Mouse (Mus musculus) liver, embryonic 14.5 days (tissue): ENCODE measurements around the gene Ctf1. TPM values are rescaled to one million over a fixed set of nuclear protein-coding genes. Genes with fewer than 3 reads are reported as not detected.

ENCODE experiments used
- ATAC-seq: fragments of 200-750 bp; cut with Nextera tagmentation; 2 replicates; pipeline ENCODE4 v1.8.0; 2017; ENCODE audit warnings: moderate number of reproducible peaks, mild to moderate bottlenecking, moderate library complexity; ENCODE audit not compliant: insufficient read depth
- DNase-seq, 3 experiments: peaks; one replicate each; pipeline ENCODE4 v3.0.0-alpha.2; 2012 to 2013; ENCODE audit warnings: low read depth in 3 of 3, low spot score in 3 of 3
- H3K27ac ChIP-seq: fragments of 300-500 bp; sonication (generic); 2 replicates; pipeline ENCODE4 v1.5.1; 2014; ENCODE audit warnings: moderate library complexity, mild to moderate bottlenecking, control low read depth, inconsistent platforms
- H3K27me3 ChIP-seq: fragments of 300-500 bp; sonication (generic); 2 replicates; pipeline ENCODE4 v1.6.1; 2014; ENCODE audit warnings: mild to moderate bottlenecking, low read length, moderate library complexity; ENCODE audit not compliant: control insufficient read depth, insufficient read depth
- H3K36me3 ChIP-seq: fragments of 300-500 bp; sonication (generic); replicated peaks from 2 replicates; pipeline ENCODE4 v1.6.1; 2014; ENCODE audit warnings: low read depth; ENCODE audit not compliant: control insufficient read depth, insufficient read depth
- H3K4me1 ChIP-seq, 2 experiments: fragments of 200-500 bp in 1 of 2; fragments of 300-500 bp in 1 of 2; sonication (generic) in 1 of 2; replicated peaks; 2 replicates each; pipeline ENCODE4 v1.6.1; 2012 to 2014; ENCODE audit warnings: antibody characterized with exemption in 1 of 2, inconsistent platforms in 1 of 2, low read length in 1 of 2; ENCODE audit not compliant: control insufficient read depth in 2 of 2, insufficient read depth in 2 of 2
- H3K4me2 ChIP-seq: fragments of 300-500 bp; sonication (generic); 2 replicates; pipeline ENCODE4 v1.6.1; 2014; ENCODE audit warnings: low read depth, mild to moderate bottlenecking, control low read depth, moderate library complexity
- H3K4me3 ChIP-seq, 2 experiments: fragments of 200-500 bp in 1 of 2; fragments of 300-500 bp in 1 of 2; sonication (generic) in 1 of 2; 2 replicates each; pipeline ENCODE4 v1.5.1; 2012 to 2014; ENCODE audit warnings: low read depth in 2 of 2, low read length in 2 of 2, mild to moderate bottlenecking in 2 of 2, control low read depth in 1 of 2, inconsistent platforms in 1 of 2, moderate library complexity in 1 of 2; ENCODE audit not compliant: insufficient read depth in 1 of 2
- H3K9ac ChIP-seq: fragments of 300-500 bp; sonication (generic); replicated peaks from 2 replicates; pipeline ENCODE4 v1.6.1; 2014; ENCODE audit warnings: mild to moderate bottlenecking, control low read depth, moderate library complexity
- H3K9me3 ChIP-seq: fragments of 300-500 bp; sonication (generic); 2 replicates; pipeline ENCODE4 v1.6.1; 2016; ENCODE audit warnings: low read length, mixed read lengths; ENCODE audit not compliant: control insufficient read depth
- CTCF ChIP-seq: IDR thresholded peaks from 2 replicates; pipeline ENCODE4 v1.5.1; 2016; ENCODE audit warnings: antibody characterized with exemption, low read depth, control low read depth
- EP300 ChIP-seq: IDR thresholded peaks from 2 replicates; pipeline ENCODE4 v1.6.1; 2016; ENCODE audit warnings: antibody characterized with exemption, low read depth
- WGBS: fragments of 180-500 bp; shearing (Covaris S2); extraction: QIAGEN DNeasy Blood & Tissue Kit; methylation state at CpG from one replicate; pipeline ENCODE4 v1.1.7; 2014; ENCODE audit not compliant: insufficient replicate concordance; 5-methylcytosine and 5-hydroxymethylcytosine counted together
- polyA plus RNA-seq, 2 experiments: library from polyadenylated mRNA; depleted of rRNA in 1 of 2; stranded (reverse) in 1 of 2; unstranded in 1 of 2; fragments of >200 nt; fragmentation: Nextera tagmentation in 1 of 2; extraction: Ambion mirVana in 1 of 2; gene quantifications; 2 replicates each; pipeline versions ENCODE4 v1.2.1 to v1.2.3; 2012 to 2014

Ctf1 gene
- polyA plus RNA-seq, 2 experiments = 1.7 to 2.6 TPM

- Histone ChIP-seq H3K9ac (no peak overlapping the region), H3K4me1 (no peaks in the 10 kb centered on the region; a peak in 2 of 4 replicates), H3K4me3 (no peak overlapping the region), H3K27me3 (no peaks in the 10 kb centered on the region), H3K36me3 (no peaks in the 10 kb centered on the region; the same call in 1 of the 2 replicates), H3K4me2 (no peak overlapping the region), H3K9me3 (no peaks in the 10 kb centered on the region), H3K27ac (no peak overlapping the region)
- WGBS = 88% methylated on average over 27 of the region's 27 CpGs
- DNase-seq = no peak
- no peak for TF ChIP-seq CTCF
- no peak for TF ChIP-seq EP300
- ATAC-seq = no peak
Measured at GRCm38 (mm10) chr7:127752069-127752468, 39.5 kb downstream of the Ctf1 start.

GRCm38 (mm10) chr7:127753158-127753557, 40.6 kb downstream of the Ctf1 start:
- H3K9me3 ChIP-seq = no peaks in the 10 kb centered on the region
- no peaks in the 10 kb centered on the region for H3K27me3 ChIP-seq
- no peak overlapping the region for H3K27ac ChIP-seq
- no peak overlapping the region for H3K4me2 ChIP-seq
- 58% methylated on average over 5 of the region's 5 CpGs for WGBS
- no peak for DNase-seq
- no peaks in the 10 kb centered on the region; a peak in 2 of 4 replicates for H3K4me1 ChIP-seq
- H3K36me3 ChIP-seq = no peaks in the 10 kb centered on the region; the same call in 1 of the 2 replicates
- no peak for ATAC-seq
- TF ChIP-seq CTCF (no peak), EP300 (no peak)
- H3K4me3 ChIP-seq = no peak overlapping the region
- H3K9ac ChIP-seq = no peak overlapping the region

GRCm38 (mm10) chr7:127753741-127754140, 41.2 kb downstream of the Ctf1 start:
- Histone ChIP-seq H3K9me3 (no peaks in the 10 kb centered on the region), H3K27ac (no peak overlapping the region), H3K4me2 (no peak overlapping the region), H3K4me3 (no peak overlapping the region), H3K27me3 (no peaks in the 10 kb centered on the region), H3K4me1 (no peaks in the 10 kb centered on the region; a peak in 2 of 4 replicates), H3K36me3 (no peaks in the 10 kb centered on the region; the same call in 1 of the 2 replicates), H3K9ac (no peak overlapping the region)
- TF ChIP-seq CTCF (no peak), EP300 (no peak)
- 73% methylated on average over 7 of the region's 7 CpGs for WGBS
- DNase-seq = no peak
- no peak for ATAC-seq

GRCm38 (mm10) chr7:127759716-127760115, 47.2 kb downstream of the Ctf1 start:
- no peak for ATAC-seq

GRCm38 (mm10) chr7:127760478-127760877, 47.9 kb downstream of the Ctf1 start:
- no peak overlapping the region for H3K27ac ChIP-seq
- TF ChIP-seq CTCF (no peak), EP300 (no peak)
- DNase-seq (no peak), ATAC-seq (no peak)
- H3K9me3 ChIP-seq = no peaks in the 10 kb centered on the region
- no peaks in the 10 kb centered on the region for H3K27me3 ChIP-seq
- 83% methylated on average over 3 of the region's 3 CpGs for WGBS
- H3K4me1 ChIP-seq = 0 out of 4 replicates have a peak, but pooled peaks cover 0 to 4% of the 10 kb centered on the region in 2 experiments
- no peak overlapping the region for H3K4me2 ChIP-seq
- no peak overlapping the region for H3K9ac ChIP-seq
- H3K4me3 ChIP-seq = no peak overlapping the region
- H3K36me3 ChIP-seq = no peaks in the 10 kb centered on the region

More at GRCm38 (mm10) chr7:127759716-127760115, 47.2 kb downstream of the Ctf1 start:
- no peak overlapping the region for H3K4me2 ChIP-seq
- H3K27ac ChIP-seq = no peak overlapping the region
- H3K9ac ChIP-seq = no peak overlapping the region
- TF ChIP-seq CTCF (no peak), EP300 (no peak)
- no peaks in the 10 kb centered on the region for H3K9me3 ChIP-seq
- WGBS = 19% methylated on average over 6 of the region's 6 CpGs
- H3K36me3 ChIP-seq = no peaks in the 10 kb centered on the region
- no peak overlapping the region for H3K4me3 ChIP-seq
- no peak for DNase-seq
- H3K27me3 ChIP-seq = no peaks in the 10 kb centered on the region
- 0 out of 4 replicates have a peak, but pooled peaks cover 0 to 4% of the 10 kb centered on the region in 2 experiments for H3K4me1 ChIP-seq
